Mouse (Mus musculus) CH12.LX (cell line): Measurements from ENCODE around the gene Tob1. TPM values are rescaled to one million over a fixed set of nuclear protein-coding genes. Genes with fewer than 3 reads are reported as not detected.

Experiments used
- DNase-seq: peaks from one replicate; pipeline ENCODE4 v3.0.0-alpha.2; 2013; ENCODE audit errors: extremely low read depth
- H3K27ac ChIP-seq: 2 replicates; pipeline ENCODE4 v1.5.1; 2012; ENCODE audit warnings: low read depth, mild to moderate bottlenecking, control low read depth, moderate library complexity; ENCODE audit not compliant: insufficient read depth
- H3K27me3 ChIP-seq: replicated peaks from 2 replicates; pipeline ENCODE3; 2012; ENCODE audit warnings: inconsistent platforms
- H3K36me3 ChIP-seq, 2 experiments: replicated peaks in 1 of 2; 2 replicates each; pipeline versions ENCODE3 to v1.6.1; 2012; ENCODE audit warnings: inconsistent platforms in 1 of 2, low read length in 1 of 2, mild to moderate bottlenecking in 1 of 2, mixed read lengths in 1 of 2, moderate library complexity in 1 of 2; ENCODE audit not compliant: control insufficient read depth in 1 of 2, insufficient read depth in 1 of 2
- H3K4me1 ChIP-seq, 2 experiments: 2 replicates each; pipeline ENCODE4 v1.6.1; 2012; ENCODE audit warnings: inconsistent platforms in 1 of 2, moderate library complexity in 1 of 2; ENCODE audit not compliant: insufficient read depth in 2 of 2, control insufficient read depth in 1 of 2
- H3K4me2 ChIP-seq: 2 replicates; pipeline ENCODE4 v1.6.1; 2012; ENCODE audit warnings: low read depth, mild to moderate bottlenecking, control low read depth; ENCODE audit not compliant: poor library complexity, insufficient read depth, severe bottlenecking
- H3K4me3 ChIP-seq, 3 experiments: fragments of 150-350 bp in 1 of 3; sonication (generic) in 1 of 3; replicated peaks in 1 of 3; 2 replicates each; pipeline versions ENCODE3 to v1.5.1; 2011 to 2012; ENCODE audit warnings: low read depth in 2 of 3, low read length in 2 of 3, mild to moderate bottlenecking in 2 of 3, moderate library complexity in 2 of 3, control low read depth in 1 of 3, improper control_type of control experiment in 1 of 3, inconsistent platforms in 1 of 3, mixed read lengths in 1 of 3; ENCODE audit not compliant: poor library complexity in 1 of 3
- H3K79me2 ChIP-seq: replicated peaks from 2 replicates; pipeline ENCODE4 v1.6.1; 2012; ENCODE audit warnings: mild to moderate bottlenecking, moderate library complexity; ENCODE audit not compliant: control insufficient read depth, poor library complexity, insufficient read depth, severe bottlenecking; ENCODE audit errors: extremely low read depth
- H3K9ac ChIP-seq: 2 replicates; pipeline ENCODE4 v1.6.1; 2012; ENCODE audit warnings: low read depth, mild to moderate bottlenecking, control low read depth, moderate library complexity; ENCODE audit not compliant: insufficient read depth
- H3K9me3 ChIP-seq: replicated peaks from 2 replicates; pipeline ENCODE3; 2012; ENCODE audit warnings: low read length, inconsistent platforms, mixed read lengths
- BHLHE40 ChIP-seq: IDR thresholded peaks from 2 replicates; pipeline ENCODE4 v1.6.1; 2011; ENCODE audit warnings: mild to moderate bottlenecking, low read depth, low read length, improper control_type of control experiment
- CTCF ChIP-seq, 2 experiments: IDR thresholded peaks in 1 of 2; conservative IDR thresholded peaks in 1 of 2; 2 replicates each; pipeline ENCODE4 v1.5.1; 2011 to 2012; ENCODE audit warnings: low read depth in 2 of 2, low read length in 2 of 2, improper control_type of control experiment in 1 of 2, inconsistent platforms in 1 of 2, mild to moderate bottlenecking in 1 of 2, moderate library complexity in 1 of 2
- E2F4 ChIP-seq: IDR thresholded peaks from 2 replicates; pipeline ENCODE4 v1.6.1; 2011; ENCODE audit warnings: low read depth, low read length, improper control_type of control experiment; ENCODE audit not compliant: insufficient replicate concordance
- ELF1 ChIP-seq: IDR thresholded peaks from 2 replicates; pipeline ENCODE4 v1.6.1; 2014; ENCODE audit warnings: low read depth, mild to moderate bottlenecking, inconsistent platforms, low read length, improper control_type of control experiment
- JUND ChIP-seq: conservative IDR thresholded peaks from 2 replicates; pipeline ENCODE4 v1.6.1; 2011; ENCODE audit warnings: low read depth, low read length, improper control_type of control experiment
- NELFE ChIP-seq: IDR thresholded peaks from 2 replicates; pipeline ENCODE4 v1.6.1; 2011; ENCODE audit warnings: low read depth, low read length, improper control_type of control experiment
- NRF1 ChIP-seq: IDR thresholded peaks from 2 replicates; pipeline ENCODE4 v1.6.1; 2014; ENCODE audit warnings: low read depth, mild to moderate bottlenecking, inconsistent platforms, low read length, improper control_type of control experiment, moderate library complexity
- PAX5 ChIP-seq: IDR thresholded peaks from 2 replicates; pipeline ENCODE4 v1.6.1; 2012; ENCODE audit warnings: low read length, inconsistent platforms, mixed read lengths
- POLR2AphosphoS2 ChIP-seq: IDR thresholded peaks from 2 replicates; pipeline ENCODE4 v1.6.1; 2011; ENCODE audit warnings: low read depth, low read length, improper control_type of control experiment
- TBP ChIP-seq: conservative IDR thresholded peaks from 2 replicates; pipeline ENCODE4 v1.6.1; 2011; ENCODE audit warnings: low read depth, low read length, improper control_type of control experiment
- TCF12 ChIP-seq: IDR thresholded peaks from 2 replicates; pipeline ENCODE4 v1.6.1; 2014; ENCODE audit warnings: low read depth, mild to moderate bottlenecking, inconsistent platforms, low read length, improper control_type of control experiment
- UBTF ChIP-seq: IDR thresholded peaks from 2 replicates; pipeline ENCODE4 v1.6.1; 2012; ENCODE audit warnings: low read depth, mild to moderate bottlenecking, inconsistent platforms, low read length, improper control_type of control experiment, moderate library complexity
- USF1 ChIP-seq: IDR thresholded peaks from 2 replicates; pipeline ENCODE4 v1.6.1; 2014; ENCODE audit warnings: low read depth, mild to moderate bottlenecking, inconsistent platforms, low read length, improper control_type of control experiment
- USF2 ChIP-seq: conservative IDR thresholded peaks from 2 replicates; pipeline ENCODE4 v1.6.1; 2011; ENCODE audit warnings: low read depth, low read length, improper control_type of control experiment
- ZC3H11A ChIP-seq: IDR thresholded peaks from 2 replicates; pipeline ENCODE4 v1.6.1; 2012; ENCODE audit warnings: low read depth, mild to moderate bottlenecking, inconsistent platforms, low read length, improper control_type of control experiment
- dilution Hi-C: fragments of 300-500 bp; cut with MboI; formaldehyde crosslinking; loops from 2 replicates; pipeline ENCODE4 v1.14.3; 2020; ENCODE audit warnings: low sequenced_read_pairs; ENCODE audit not compliant: extremely low pct_unique_long_range_greater_than_20kb, extremely low pct_ligation_motif_present
- in situ Hi-C: fragments of 300-500 bp; cut with MboI; formaldehyde crosslinking; loops from 3 replicates; pipeline ENCODE4 v1.14.3; 2019; ENCODE audit warnings: low sequenced_read_pairs, low pct_ligation_motif_present, low pct_unique_long_range_greater_than_20kb, mixed read lengths
- polyA plus RNA-seq: library from polyadenylated mRNA; unstranded; fragments of >175 nt; gene quantifications from 2 replicates; pipeline ENCODE4 v1.2.1, GENCODE M21; 2012; ENCODE audit warnings: low read depth; ENCODE audit not compliant: insufficient read length
- total RNA-seq, 2 experiments: library from RNA; depleted of rRNA; stranded (reverse); fragments of 300-350 nt in 1 of 2; fragments of >200 nt in 1 of 2; gene quantifications; 2 replicates each; pipeline ENCODE4 v1.2.3; 2012 to 2014

Tob1 gene
- total and polyA plus RNA-seq, 3 experiments, result 9.0 to 14.3 (median 10.6) TPM

GRCm38 (mm10) chr11:94210191-94211086 lies 815 bp upstream of the Tob1 start (continued):
- peak; percentile 31; the same call in 1 of the 2 replicates for TF ChIP-seq NRF1

GRCm38 (mm10) chr11:94211651-94212488 lies 616 bp downstream of the Tob1 start:
- Histone ChIP-seq H3K27me3 (peaks cover 5% of the 10 kb centered on the region), H3K4me3 (peak overlapping the region; percentile 70 to 83 (median 79)), H3K27ac (peak overlapping the region; percentile 26), H3K4me1 (peaks cover 4 to 14% of the 10 kb centered on the region in 2 experiments; a peak in 3 of 4 replicates), H3K79me2 (peaks cover 29% of the 10 kb centered on the region), H3K9me3 (no peaks in the 10 kb centered on the region), H3K9ac (peak overlapping the region; percentile 98), H3K36me3 (peaks cover 12 to 15% of the 10 kb centered on the region in 2 experiments), H3K4me2 (peak overlapping the region; percentile 64)
- DNase-seq, result peak; percentile 42
- dilution Hi-C loops, result no loop called here
- in situ Hi-C loops, result no loop called here
- TF ChIP-seq UBTF (peak; percentile 8; the same call in 1 of the 2 replicates), E2F4 (no peak)

DNA sequence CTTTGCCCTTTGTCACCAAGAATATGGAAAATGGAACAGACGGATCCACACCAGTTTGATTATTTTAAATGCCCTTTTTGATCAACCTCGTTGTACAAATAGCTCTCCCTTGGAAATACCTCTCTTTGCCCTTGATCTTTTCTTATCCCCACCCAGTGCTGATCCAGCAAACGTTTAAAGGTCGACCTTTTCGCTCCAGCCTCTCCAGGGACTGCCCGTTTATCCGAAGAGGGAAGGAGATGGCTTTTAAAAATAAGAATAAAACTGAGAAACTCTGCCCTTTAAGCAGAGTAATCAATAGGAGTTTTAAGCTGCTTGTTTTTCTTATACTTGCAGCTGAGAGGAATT lies 1.2 kb downstream of the Tob1 start:
- H3K36me3 ChIP-seq, result peaks cover 12 to 15% of the 10 kb centered on the region in 2 experiments
- peak overlapping the region; percentile 70 to 83 (median 79) for H3K4me3 ChIP-seq
- peak overlapping the region; percentile 98 for H3K9ac ChIP-seq
- DNase-seq, result no peak
- dilution Hi-C loops, result no loop called here
- no peaks in the 10 kb centered on the region for H3K9me3 ChIP-seq
- peaks cover 4% of the 10 kb centered on the region for H3K27me3 ChIP-seq
- TF ChIP-seq NELFE, result no peak
- TF ChIP-seq ELF1, result no peak
- no peak for TF ChIP-seq PAX5
- no peak for TF ChIP-seq TBP
- TF ChIP-seq BHLHE40, result no peak
- no peak for TF ChIP-seq TCF12
- TF ChIP-seq ZC3H11A, result no peak
- no peak for TF ChIP-seq CTCF (conservative IDR thresholded peaks at IDR 0.05 in 1 of 2, IDR thresholded peaks at IDR 0.05 in 1 of 2; ENCODE audit: low read depth in 2 of 2, low read length in 2 of 2)
- TF ChIP-seq UBTF, result no peak
- no peak for TF ChIP-seq JUND
- no peak for TF ChIP-seq POLR2AphosphoS2
- no peak for TF ChIP-seq USF2
- TF ChIP-seq USF1, result no peak
- TF ChIP-seq, all 38 proteins: peak for 0
- H3K27ac ChIP-seq, result peak overlapping the region; percentile 3; the same call in 1 of the 2 replicates
- H3K4me2 ChIP-seq, result peak overlapping the region; percentile 64
- H3K4me1 ChIP-seq, result peaks cover 4 to 14% of the 10 kb centered on the region in 2 experiments; a peak in 3 of 4 replicates
- H3K79me2 ChIP-seq, result peaks cover 29% of the 10 kb centered on the region
- in situ Hi-C loops, result no loop called here
